11 mouse cellular contexts compared by ENCODE assay signal in genomic region chr7:65903456-65903855, GRCm38 (mm10). TPM values are rescaled to one million over a fixed set of nuclear protein-coding genes. Genes with fewer than 3 reads are reported as not detected.
"Had no signal": no experiment of that assay in that cellular context is flagged by ENCODE, and none has a peak within 500 bp of the region (broad histone marks: within the 10 kb centered on the region; RNA-seq: fewer than 3 reads in every experiment).

No protein-coding gene starts in this region.

- H3K27ac ChIP-seq: liver, embryonic 13.5 days; lung, embryonic 15.5 days; macrophage had no signal

- H3K9me3 ChIP-seq: limb, embryonic 12.5 days; liver, embryonic 13.5 days; lung, embryonic 15.5 days had no signal

- H3K4me2 ChIP-seq: limb, embryonic 12.5 days; liver, embryonic 13.5 days had no signal

- H3K4me3 ChIP-seq: limb, embryonic 12.5 days; liver, embryonic 13.5 days; lung, embryonic 15.5 days; megakaryocyte, embryonic 14.5 days had no signal

- H3K4me1 ChIP-seq: megakaryocyte, embryonic 14.5 days had no signal

- H3K36me3 ChIP-seq: limb, embryonic 12.5 days; liver, embryonic 13.5 days; lung, embryonic 15.5 days had no signal

- H3K9ac ChIP-seq: limb, embryonic 12.5 days; liver, embryonic 13.5 days; liver, postnatal 0 days; lung, embryonic 15.5 days had no signal

- H3K27me3 ChIP-seq: limb, embryonic 12.5 days; liver, embryonic 13.5 days; lung, embryonic 15.5 days had no signal

- DNase-seq: kidney, postnatal 36 days; layer of hippocampus, adult 9-11 months; liver; liver, embryonic 13.5 days; liver, postnatal 0 days; thymus, adult 18-20 months; thymus, postnatal 14 days had no signal

RNA-seq across cellular contexts. Expression of gene Pcsk6, which starts 41.9 kb away (rescaled TPM):
- polyA plus RNA-seq: macrophage had no signal
